Mouse (Mus musculus) heart, embryonic 14.5 days (tissue): ENCODE measurements around the gene Slc13a1. TPM values are rescaled to one million over a fixed set of nuclear protein-coding genes. Genes with fewer than 3 reads are reported as not detected.

Experiments
- microRNA-seq: library from miRNA; unstranded; fragments of <30 nt; microRNA quantifications from one replicate; pipeline ENCODE4, GENCODE M21; 2016
- polyA plus RNA-seq: library from polyadenylated mRNA; unstranded; fragments of >200 nt; fragmentation: Nextera tagmentation; extraction: Ambion mirVana; gene quantifications from 2 replicates; pipeline ENCODE4 v1.2.1, GENCODE M21; 2014

Gene Slc13a1
- polyA plus RNA-seq, 1 experiment from 2014 or later: not detected

Small RNA genes lying within 50 kb of the gene (microRNA-seq; reads per million reads assigned to microRNA genes)
- gene Gm26386: not detected

Other genes starting within 250 kb of the Slc13a1 start
- not detected in 2 replicates for gene Tas2r118, start 198.0 kb downstream of the Slc13a1 start, polyA plus RNA-seq